ENCODE assay signal across 20 mouse cellular contexts in the genomic region with DNA sequence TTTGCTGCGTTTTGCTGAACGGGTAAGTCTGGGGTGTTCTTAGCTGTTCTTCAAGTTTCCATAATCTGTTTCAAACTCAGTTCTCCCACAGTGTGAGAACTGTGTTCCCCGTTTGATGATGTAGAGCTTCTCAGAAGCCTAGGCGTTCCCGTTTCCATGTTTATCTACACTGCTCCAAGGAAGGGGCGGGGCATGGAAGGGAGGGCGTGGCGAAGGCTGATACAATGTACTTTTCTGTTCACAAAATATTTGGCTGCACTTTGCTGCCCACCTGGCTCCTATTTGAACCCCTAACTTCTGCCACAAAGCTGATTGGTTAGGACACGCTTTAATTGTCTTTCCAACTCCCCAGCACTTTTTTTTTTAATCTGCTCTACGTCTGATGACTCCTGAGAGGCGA. TPM values are rescaled to one million over a fixed set of nuclear protein-coding genes. Genes with fewer than 3 reads are reported as not detected.
"Had no signal": no experiment of that assay in that cellular context is flagged by ENCODE, and none has a peak within 500 bp of the region (broad histone marks: within the 10 kb centered on the region; RNA-seq: fewer than 3 reads in every experiment).

No protein-coding gene starts in this region.

- ATAC-seq: inflammation-experienced regulatory T-cells, adult 6 months; intestine, embryonic 15.5 days; intestine, postnatal 0 days had no signal

- H3K4me2 ChIP-seq: heart, embryonic 11.5 days; heart, embryonic 13.5 days; heart, embryonic 15.5 days; hindbrain, embryonic 13.5 days; hindbrain, embryonic 15.5 days; intestine, embryonic 15.5 days; kidney, embryonic 15.5 days; limb, embryonic 13.5 days; limb, embryonic 15.5 days had no signal

- H3K27ac ChIP-seq: heart, adult 2 months; heart, embryonic 13.5 days; heart, embryonic 15.5 days; hindbrain, embryonic 13.5 days; hindbrain, embryonic 15.5 days; intestine, embryonic 15.5 days; kidney, embryonic 15.5 days; kidney, postnatal 0 days; limb, embryonic 13.5 days; limb, embryonic 15.5 days had no signal

- H3K4me3 ChIP-seq: heart, adult 2 months; heart, embryonic 13.5 days; heart, embryonic 15.5 days; hindbrain, embryonic 13.5 days; hindbrain, embryonic 15.5 days; intestine, embryonic 15.5 days; kidney, embryonic 15.5 days; limb, embryonic 13.5 days; limb, embryonic 15.5 days had no signal

- H3K36me3 ChIP-seq: heart, embryonic 13.5 days; heart, embryonic 15.5 days; hindbrain, embryonic 13.5 days; hindbrain, embryonic 15.5 days; intestine, embryonic 15.5 days; kidney, embryonic 15.5 days; limb, embryonic 13.5 days; limb, embryonic 15.5 days had no signal

- H3K9ac ChIP-seq: heart, embryonic 13.5 days; heart, embryonic 15.5 days; hindbrain, embryonic 13.5 days; hindbrain, embryonic 15.5 days; intestine, embryonic 15.5 days; kidney, embryonic 15.5 days; limb, embryonic 13.5 days; limb, embryonic 15.5 days had no signal

- H3K27me3 ChIP-seq: heart, embryonic 13.5 days; heart, embryonic 15.5 days; hindbrain, embryonic 15.5 days; intestine, embryonic 15.5 days; kidney, embryonic 15.5 days had no signal

- DNase-seq: gastrocnemius, postnatal 14 days; gastrocnemius, postnatal 36 days; heart, adult 11 months; heart, adult 2 months; kidney, adult 2 months; layer of hippocampus, adult 9-11 months; layer of hippocampus, postnatal 36 days; left cerebral cortex, postnatal 4 days had no signal

- H3K4me1 ChIP-seq: heart, embryonic 13.5 days; heart, embryonic 15.5 days; hindbrain, embryonic 15.5 days; intestine, embryonic 15.5 days; limb, embryonic 13.5 days; limb, embryonic 15.5 days had no signal

- H3K9me3 ChIP-seq: heart, embryonic 15.5 days; hindbrain, embryonic 13.5 days; hindbrain, embryonic 15.5 days; intestine, embryonic 15.5 days; limb, embryonic 13.5 days; limb, embryonic 15.5 days had no signal

RNA-seq across cellular contexts. Expression of a gene that starts 47.9 kb away (rescaled TPM):
- polyA plus RNA-seq: inflammation-experienced regulatory T-cells, adult 6 months had no signal
